Mouse (Mus musculus) heart, postnatal 4 days (tissue): ENCODE results near the gene Scfd2. TPM values are rescaled to one million over a fixed set of nuclear protein-coding genes. Genes with fewer than 3 reads are reported as not detected.

ENCODE experiments used
- DNase-seq: peaks from one replicate; pipeline ENCODE4 v3.0.0; 2021
- total RNA-seq, 2 experiments: library from RNA; stranded (reverse); gene quantifications; 2 replicates each; pipeline ENCODE4 v1.2.3; 2021

Scfd2 gene
- total RNA-seq, 2 experiments from 2014 or later, result 9.9 to 11.9 TPM

- DNase-seq, result no peak
Measured at GRCm38 (mm10) chr5:74455510-74456269, 75.9 kb downstream of the Scfd2 start.

- DNase-seq, result no peak
Measured at GRCm38 (mm10) chr5:74455094-74455493, 76.5 kb downstream of the Scfd2 start.

- DNase-seq, result no peak
Measured at GRCm38 (mm10) chr5:74450977-74451376, 80.6 kb downstream of the Scfd2 start.

GRCm38 (mm10) chr5:74447517-74448334 is 83.8 kb downstream of the Scfd2 start:
- DNase-seq, result no peak

GRCm38 (mm10) chr5:74445861-74446260 is 85.7 kb downstream of the Scfd2 start:
- DNase-seq, result no peak

- no peak for DNase-seq
Measured at GRCm38 (mm10) chr5:74438353-74438752, 93.2 kb downstream of the Scfd2 start.

GRCm38 (mm10) chr5:74433580-74434147 is 97.9 kb downstream of the Scfd2 start:
- peak; percentile 84 for DNase-seq

- DNase-seq, result no peak
Measured at GRCm38 (mm10) chr5:74432879-74433539, 98.5 kb downstream of the Scfd2 start.

- no peak for DNase-seq
Measured at GRCm38 (mm10) chr5:74420615-74421132, 110.9 kb downstream of the Scfd2 start.

- DNase-seq, result no peak
Measured at GRCm38 (mm10) chr5:74412557-74412956, 119.0 kb downstream of the Scfd2 start.

- DNase-seq, result no peak
Measured at GRCm38 (mm10) chr5:74404887-74405286, 126.7 kb downstream of the Scfd2 start.

GRCm38 (mm10) chr5:74404083-74404482 is 127.5 kb downstream of the Scfd2 start:
- DNase-seq, result no peak

GRCm38 (mm10) chr5:74402626-74403025 is 128.9 kb downstream of the Scfd2 start:
- DNase-seq, result no peak

GRCm38 (mm10) chr5:74391806-74392205 is 139.8 kb downstream of the Scfd2 start:
- no peak for DNase-seq

- no peak for DNase-seq
Measured at GRCm38 (mm10) chr5:74391346-74391745, 140.2 kb downstream of the Scfd2 start.

- peak; percentile 75 for DNase-seq
Measured at GRCm38 (mm10) chr5:74388849-74389248, 142.7 kb downstream of the Scfd2 start.

GRCm38 (mm10) chr5:74388101-74388500 is 143.5 kb downstream of the Scfd2 start:
- DNase-seq, result peak; percentile 17

GRCm38 (mm10) chr5:74387143-74387886 is 144.2 kb downstream of the Scfd2 start:
- DNase-seq, result no peak

- DNase-seq, result no peak
Measured at GRCm38 (mm10) chr5:74380045-74380444, 151.5 kb downstream of the Scfd2 start.

- no peak for DNase-seq
Measured at GRCm38 (mm10) chr5:74366710-74367101, 164.9 kb downstream of the Scfd2 start.

- no peak for DNase-seq
Measured at GRCm38 (mm10) chr5:74365984-74366709, 165.4 kb downstream of the Scfd2 start.
